Mouse (Mus musculus): ENCODE results near the gene Cc2d1a. TPM values are rescaled to one million over a fixed set of nuclear protein-coding genes. Genes with fewer than 3 reads are reported as not detected.

Gene Cc2d1a
- total RNA-seq, 1 experiment = 17.7 TPM

- Histone ChIP-seq H3K4me3 (ENCODE audit: insufficient read depth in 1 of 2, low read depth in 1 of 2, low read length in 2 of 2, poor library complexity in 1 of 2, severe bottlenecking in 1 of 2) (no peak overlapping the region), H3K9ac (ENCODE audit: insufficient read depth, low read depth, low read length, poor library complexity, severe bottlenecking) (no peak overlapping the region), H3K9me3 (ENCODE audit: control insufficient read depth, insufficient read depth, low read depth, low read length) (no peaks in the 10 kb centered on the region), H3K36me3 (ENCODE audit: control insufficient read depth, insufficient read depth, low read length, poor library complexity, severe bottlenecking) (peaks cover 51% of the 10 kb centered on the region), H3K27ac (ENCODE audit: insufficient read depth, low read depth, low read length, poor library complexity, severe bottlenecking) (no peak overlapping the region), H3K4me1 (ENCODE audit: control insufficient read depth in 2 of 2, insufficient read depth in 2 of 2, low read length in 2 of 2, poor library complexity in 1 of 2) (peaks cover under 1 to 10% of the 10 kb centered on the region in 2 experiments; a peak in 2 of 4 replicates)
- in situ Hi-C loops (cut with MboI; ENCODE audit: low sequenced_read_pairs in 2 of 2, unreplicated experiment in 2 of 2) = no loop called here
- TF ChIP-seq HCFC1 (IDR thresholded peaks at IDR 0.05; ENCODE audit: borderline replicate concordance, insufficient read depth, low read length) (no peak), MAFK (IDR thresholded peaks at IDR 0.05; ENCODE audit: insufficient read depth, low read depth, low read length) (no peak), CHD2 (IDR thresholded peaks at IDR 0.05; ENCODE audit: low read depth, low read length) (no peak), ZC3H11A (IDR thresholded peaks at IDR 0.05; ENCODE audit: borderline replicate concordance, low read depth, low read length) (no peak), ZNF384 (IDR thresholded peaks at IDR 0.05; ENCODE audit: low read depth, low read length) (no peak)
- no peak for DNase-seq (ENCODE audit: low read depth, low spot score)
These were observed 49.4 kb downstream of the Cc2d1a start for GRCm38 (mm10) chr8:84098376-84098775.

GRCm38 (mm10) chr8:84096061-84096460 is 51.7 kb downstream of the Cc2d1a start:
- peaks cover 51% of the 10 kb centered on the region for H3K36me3 ChIP-seq (ENCODE audit: control insufficient read depth, insufficient read depth, low read length, poor library complexity, severe bottlenecking)
- H3K27ac ChIP-seq (ENCODE audit: insufficient read depth, low read depth, low read length, poor library complexity, severe bottlenecking) = no peak overlapping the region

GRCm38 (mm10) chr8:84090585-84090984 is 57.2 kb downstream of the Cc2d1a start:
- no peak for TF ChIP-seq ZC3H11A (IDR thresholded peaks at IDR 0.05; ENCODE audit: borderline replicate concordance, low read depth, low read length)
- TF ChIP-seq HCFC1 (IDR thresholded peaks at IDR 0.05; ENCODE audit: borderline replicate concordance, insufficient read depth, low read length) = no peak
- TF ChIP-seq MAFK (IDR thresholded peaks at IDR 0.05; ENCODE audit: insufficient read depth, low read depth, low read length) = no peak
- no peak for TF ChIP-seq CHD2 (IDR thresholded peaks at IDR 0.05; ENCODE audit: low read depth, low read length)
- TF ChIP-seq ZNF384 (IDR thresholded peaks at IDR 0.05; ENCODE audit: low read depth, low read length) = no peak
- H3K9ac ChIP-seq (ENCODE audit: insufficient read depth, low read depth, low read length, poor library complexity, severe bottlenecking) = no peak overlapping the region
- in situ Hi-C loops (cut with MboI; ENCODE audit: low sequenced_read_pairs in 2 of 2, unreplicated experiment in 2 of 2) = no loop called here

More at GRCm38 (mm10) chr8:84096061-84096460, 51.7 kb downstream of the Cc2d1a start:
- Histone ChIP-seq H3K9ac (ENCODE audit: insufficient read depth, low read depth, low read length, poor library complexity, severe bottlenecking) (no peak overlapping the region), H3K4me3 (ENCODE audit: insufficient read depth in 1 of 2, low read depth in 1 of 2, low read length in 2 of 2, poor library complexity in 1 of 2, severe bottlenecking in 1 of 2) (no peak overlapping the region), H3K9me3 (ENCODE audit: control insufficient read depth, insufficient read depth, low read depth, low read length) (no peaks in the 10 kb centered on the region), H3K4me1 (ENCODE audit: control insufficient read depth in 2 of 2, insufficient read depth in 2 of 2, low read length in 2 of 2, poor library complexity in 1 of 2) (peaks cover 0 to 5% of the 10 kb centered on the region in 2 experiments; a peak in 1 of 4 replicates)
- DNase-seq (ENCODE audit: low read depth, low spot score) = no peak
- in situ Hi-C loops (cut with MboI; ENCODE audit: low sequenced_read_pairs in 2 of 2, unreplicated experiment in 2 of 2) = no loop called here
- no peak for TF ChIP-seq HCFC1 (IDR thresholded peaks at IDR 0.05; ENCODE audit: borderline replicate concordance, insufficient read depth, low read length)
- no peak for TF ChIP-seq ZC3H11A (IDR thresholded peaks at IDR 0.05; ENCODE audit: borderline replicate concordance, low read depth, low read length)
- TF ChIP-seq ZNF384 (IDR thresholded peaks at IDR 0.05; ENCODE audit: low read depth, low read length) = no peak
- no peak for TF ChIP-seq CHD2 (IDR thresholded peaks at IDR 0.05; ENCODE audit: low read depth, low read length)
- no peak for TF ChIP-seq MAFK (IDR thresholded peaks at IDR 0.05; ENCODE audit: insufficient read depth, low read depth, low read length)

GRCm38 (mm10) chr8:84089277-84089676 is 58.5 kb downstream of the Cc2d1a start:
- no peak for DNase-seq (ENCODE audit: low read depth, low spot score)
- H3K9me3 ChIP-seq (ENCODE audit: control insufficient read depth, insufficient read depth, low read depth, low read length) = no peaks in the 10 kb centered on the region
- peaks cover 31% of the 10 kb centered on the region; the same call in 1 of the 2 replicates for H3K36me3 ChIP-seq (ENCODE audit: control insufficient read depth, insufficient read depth, low read length, poor library complexity, severe bottlenecking)
- no peak overlapping the region for H3K9ac ChIP-seq (ENCODE audit: insufficient read depth, low read depth, low read length, poor library complexity, severe bottlenecking)
- no peak overlapping the region for H3K27ac ChIP-seq (ENCODE audit: insufficient read depth, low read depth, low read length, poor library complexity, severe bottlenecking)
- in situ Hi-C loops (cut with MboI; ENCODE audit: low sequenced_read_pairs in 2 of 2, unreplicated experiment in 2 of 2) = no loop called here
- H3K4me1 ChIP-seq (ENCODE audit: control insufficient read depth in 2 of 2, insufficient read depth in 2 of 2, low read length in 2 of 2, poor library complexity in 1 of 2) = peaks cover 0 to 8% of the 10 kb centered on the region in 2 experiments; a peak in 2 of 4 replicates
- TF ChIP-seq MAFK (IDR thresholded peaks at IDR 0.05; ENCODE audit: insufficient read depth, low read depth, low read length) (no peak), CHD2 (IDR thresholded peaks at IDR 0.05; ENCODE audit: low read depth, low read length) (no peak), HCFC1 (IDR thresholded peaks at IDR 0.05; ENCODE audit: borderline replicate concordance, insufficient read depth, low read length) (no peak), ZNF384 (IDR thresholded peaks at IDR 0.05; ENCODE audit: low read depth, low read length) (no peak), ZC3H11A (IDR thresholded peaks at IDR 0.05; ENCODE audit: borderline replicate concordance, low read depth, low read length) (no peak)
- no peak overlapping the region for H3K4me3 ChIP-seq (ENCODE audit: insufficient read depth in 1 of 2, low read depth in 1 of 2, low read length in 2 of 2, poor library complexity in 1 of 2, severe bottlenecking in 1 of 2)

More at GRCm38 (mm10) chr8:84090585-84090984, 57.2 kb downstream of the Cc2d1a start:
- no peak overlapping the region for H3K4me3 ChIP-seq (ENCODE audit: insufficient read depth in 1 of 2, low read depth in 1 of 2, low read length in 2 of 2, poor library complexity in 1 of 2, severe bottlenecking in 1 of 2)
- no peaks in the 10 kb centered on the region for H3K9me3 ChIP-seq (ENCODE audit: control insufficient read depth, insufficient read depth, low read depth, low read length)
- no peak overlapping the region for H3K27ac ChIP-seq (ENCODE audit: insufficient read depth, low read depth, low read length, poor library complexity, severe bottlenecking)
- H3K4me1 ChIP-seq (ENCODE audit: control insufficient read depth in 2 of 2, insufficient read depth in 2 of 2, low read length in 2 of 2, poor library complexity in 1 of 2) = no peaks in the 10 kb centered on the region; a peak in 1 of 4 replicates
- peaks cover 31% of the 10 kb centered on the region; the same call in 1 of the 2 replicates for H3K36me3 ChIP-seq (ENCODE audit: control insufficient read depth, insufficient read depth, low read length, poor library complexity, severe bottlenecking)
- no peak for DNase-seq (ENCODE audit: low read depth, low spot score)

All from ES-E14 (cell line).